Mouse (Mus musculus) heart, adult 9 months (tissue): ENCODE results near the gene Sgk1.

Experiments
- DNase-seq, 2 experiments: peaks; one replicate each; pipeline ENCODE4 v3.0.0; 2022; ENCODE audit warnings: low spot score in 2 of 2

The Sgk1 gene

GRCm38 (mm10) chr10:21916301-21917071, 34.5 kb downstream of the Sgk1 start:
- no peak for DNase-seq

DNA sequence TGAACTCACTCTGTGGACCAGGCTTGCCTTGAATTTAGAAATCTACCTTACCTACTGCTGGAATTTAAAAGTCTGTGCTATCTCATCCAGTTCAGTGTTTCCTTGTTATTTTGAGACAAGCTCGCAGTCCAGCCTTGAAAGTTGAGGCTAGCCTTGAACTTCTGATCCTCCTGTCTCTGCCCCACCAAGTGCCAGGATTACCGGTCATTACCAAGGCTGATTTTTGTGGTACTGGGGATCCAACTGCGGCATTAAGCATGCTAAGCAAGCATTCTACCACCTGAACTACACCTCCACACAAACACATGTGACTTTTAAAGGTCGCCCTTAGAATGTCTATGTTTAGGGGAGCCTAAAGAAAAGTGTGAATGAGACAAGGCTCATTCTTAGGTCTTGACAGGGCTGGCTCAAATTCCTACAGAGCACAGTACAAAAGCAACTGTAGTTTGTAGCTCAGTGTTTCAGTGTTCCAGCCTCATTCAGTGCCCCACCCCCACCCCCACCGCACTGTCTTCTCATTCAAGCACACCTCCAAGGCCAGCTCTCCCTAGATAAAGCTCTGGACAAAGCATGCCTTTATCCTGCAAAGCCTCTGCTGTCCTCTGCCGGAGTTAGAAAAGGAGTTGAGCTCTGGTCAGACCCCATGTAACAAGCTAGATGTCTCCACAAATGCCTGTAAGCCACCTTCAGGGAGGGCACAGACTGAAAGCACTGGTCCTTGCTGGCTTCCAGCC, 36.2 kb downstream of the Sgk1 start:
- no peak for DNase-seq

GRCm38 (mm10) chr10:21918750-21919145, 36.8 kb downstream of the Sgk1 start:
- DNase-seq: peak; percentile 32 to 77

- DNase-seq: no peak
Observed at GRCm38 (mm10) chr10:21920611-21921010, 38.6 kb downstream of the Sgk1 start.

DNA sequence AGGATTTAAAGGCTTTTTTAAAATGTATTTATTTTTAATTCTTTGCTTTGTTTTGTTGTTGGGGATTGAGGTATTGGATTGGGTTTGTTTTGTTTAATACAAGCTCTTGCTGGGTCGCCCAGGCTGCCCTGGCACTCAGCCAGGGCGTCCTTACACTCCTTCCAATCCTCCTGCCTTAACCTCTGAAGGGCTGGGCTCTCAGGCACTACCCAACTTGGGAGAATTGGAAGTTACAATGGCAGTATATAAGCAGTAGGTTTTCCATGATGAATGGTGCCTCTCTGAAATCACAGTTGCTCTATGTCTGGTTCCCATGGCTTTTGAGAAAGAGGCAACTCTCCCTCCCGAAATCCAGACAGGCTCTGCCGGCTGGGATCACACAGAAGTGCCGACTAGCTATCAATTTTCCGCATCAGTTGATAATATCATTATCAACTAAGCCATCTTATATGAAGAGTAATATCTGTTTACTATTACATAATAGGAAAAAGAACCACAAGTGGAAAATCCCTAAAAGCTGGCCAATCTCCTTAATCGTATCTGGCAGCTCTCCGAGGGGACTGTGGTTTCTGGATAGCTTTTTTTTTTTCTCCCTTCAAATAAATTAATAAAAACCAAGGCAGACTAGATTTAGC, 40.8 kb downstream of the Sgk1 start:
- no peak for DNase-seq

DNA sequence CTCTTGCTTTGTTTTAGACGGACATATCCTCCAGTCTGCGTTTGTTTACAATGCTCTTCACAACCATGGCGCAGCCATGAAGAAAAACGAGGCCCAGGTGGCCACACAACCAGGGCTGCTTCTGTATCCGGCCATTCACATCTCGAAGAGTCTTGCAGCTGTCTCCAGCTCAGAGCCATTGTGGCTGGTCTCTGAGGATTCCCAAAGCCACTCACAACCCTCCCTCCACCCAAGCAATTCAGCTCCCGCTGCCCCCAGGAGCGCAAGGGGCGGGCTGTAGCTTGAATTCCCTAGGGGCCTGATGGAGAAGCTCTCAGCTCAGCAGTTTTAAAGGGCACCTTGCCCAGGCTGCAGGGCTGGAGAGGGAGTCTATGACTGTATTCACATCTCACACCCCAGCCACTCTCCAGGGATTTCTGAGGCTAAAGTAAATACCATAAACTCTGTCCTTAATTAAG, 41.5 kb downstream of the Sgk1 start:
- DNase-seq: peak; percentile 77 to 79

DNA sequence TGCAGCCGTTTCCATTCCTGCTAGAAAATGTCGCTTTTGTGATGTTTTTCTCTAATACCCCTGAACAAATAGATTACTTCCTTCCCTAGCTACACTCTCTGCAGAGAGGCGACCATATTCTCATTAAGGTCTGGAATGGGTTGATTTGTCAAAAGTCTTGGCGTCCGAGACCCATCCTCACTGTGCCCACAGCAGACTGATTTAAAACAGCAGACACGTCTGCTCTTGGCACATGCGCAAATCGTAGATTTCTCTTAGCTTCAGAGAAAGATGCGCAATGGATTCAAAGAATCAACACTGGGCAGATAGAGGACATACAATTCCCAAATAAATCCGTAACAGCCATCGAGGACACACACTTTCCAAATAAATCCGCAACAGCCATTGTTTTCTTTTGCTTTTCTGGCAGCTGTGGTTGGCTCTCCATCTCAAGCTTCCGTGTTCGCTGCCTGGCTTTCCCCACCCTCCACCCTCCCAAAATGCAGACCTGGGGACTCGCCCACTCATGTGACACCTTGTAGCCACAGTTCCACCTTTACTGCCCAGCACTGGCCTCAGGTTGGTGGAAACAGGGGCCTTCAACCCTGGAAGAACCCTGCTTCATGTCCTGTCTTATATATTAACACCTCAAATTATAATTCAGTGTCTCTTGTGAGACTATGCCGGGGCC, 42.2 kb downstream of the Sgk1 start:
- no peak for DNase-seq

GRCm38 (mm10) chr10:21926941-21927340, 45.0 kb downstream of the Sgk1 start:
- no peak for DNase-seq

GRCm38 (mm10) chr10:21930781-21931380, 48.9 kb downstream of the Sgk1 start:
- DNase-seq: no peak

DNA sequence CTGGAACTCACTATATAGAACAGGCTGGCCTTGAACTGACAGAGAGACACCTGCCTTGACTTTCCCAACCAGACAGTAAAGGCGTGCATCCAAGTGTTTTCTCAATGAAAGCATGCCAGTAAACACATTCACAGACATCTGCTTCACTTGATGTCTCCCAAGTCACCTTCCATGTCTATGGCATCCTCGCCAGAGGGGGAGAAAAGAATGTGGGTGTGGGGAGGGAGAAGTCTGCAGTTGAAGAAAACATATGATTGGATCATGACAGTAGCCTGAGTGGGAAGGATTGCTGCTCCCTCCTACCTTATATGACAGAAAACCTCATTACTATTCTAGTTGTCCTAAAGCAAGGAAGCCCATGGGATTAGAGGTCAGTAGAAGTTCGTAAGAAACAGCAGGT, 50.8 kb downstream of the Sgk1 start:
- no peak for DNase-seq

- no peak for DNase-seq
Observed at GRCm38 (mm10) chr10:21934826-21935225, 52.8 kb downstream of the Sgk1 start.

- no peak for DNase-seq
Observed at GRCm38 (mm10) chr10:21936513-21937221, 54.7 kb downstream of the Sgk1 start.

GRCm38 (mm10) chr10:21937222-21937605, 55.2 kb downstream of the Sgk1 start:
- no peak for DNase-seq

- DNase-seq: no peak
Observed at GRCm38 (mm10) chr10:21938166-21938565, 56.2 kb downstream of the Sgk1 start.

DNA sequence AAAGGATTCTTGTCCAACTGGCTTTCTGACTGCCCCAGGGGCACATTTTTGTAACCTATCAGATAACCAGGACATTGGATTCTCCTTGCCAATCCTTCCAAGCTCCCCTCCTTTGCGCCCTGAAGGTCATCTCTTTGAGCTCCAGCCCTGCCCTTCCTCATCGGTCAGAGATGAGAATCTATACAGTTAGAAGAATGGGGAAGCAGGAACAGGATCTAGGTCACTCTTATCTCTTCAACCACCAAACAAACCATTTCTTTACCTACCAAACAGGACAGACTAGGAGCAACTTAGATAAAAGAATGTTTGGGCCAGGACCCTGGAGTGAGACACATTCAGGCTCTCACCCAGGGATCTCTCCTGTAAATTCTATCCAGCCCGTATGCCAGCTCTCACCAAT, 59.3 kb downstream of the Sgk1 start:
- DNase-seq: no peak

GRCm38 (mm10) chr10:21943145-21943700, 61.2 kb downstream of the Sgk1 start:
- DNase-seq: no peak

DNA sequence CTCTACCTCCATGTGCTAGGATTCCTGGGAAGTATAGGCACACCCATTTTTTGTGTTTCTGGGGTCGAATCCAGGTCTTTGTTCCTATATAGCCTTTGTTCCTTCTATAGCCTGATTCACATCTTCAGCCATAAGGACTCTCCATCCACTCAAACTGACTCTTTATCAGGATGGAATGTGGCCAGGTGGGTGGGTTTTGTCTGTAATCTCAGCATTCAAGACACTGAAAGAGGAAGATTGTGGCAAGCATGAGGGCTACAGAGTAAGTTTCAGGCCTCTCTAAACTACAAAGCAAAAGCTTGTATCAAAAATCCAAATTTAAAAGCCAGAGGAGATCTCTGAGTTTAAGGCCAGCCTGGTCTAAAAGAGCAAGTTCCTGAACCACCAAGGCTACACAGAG, 63.2 kb downstream of the Sgk1 start:
- no peak for DNase-seq

DNA sequence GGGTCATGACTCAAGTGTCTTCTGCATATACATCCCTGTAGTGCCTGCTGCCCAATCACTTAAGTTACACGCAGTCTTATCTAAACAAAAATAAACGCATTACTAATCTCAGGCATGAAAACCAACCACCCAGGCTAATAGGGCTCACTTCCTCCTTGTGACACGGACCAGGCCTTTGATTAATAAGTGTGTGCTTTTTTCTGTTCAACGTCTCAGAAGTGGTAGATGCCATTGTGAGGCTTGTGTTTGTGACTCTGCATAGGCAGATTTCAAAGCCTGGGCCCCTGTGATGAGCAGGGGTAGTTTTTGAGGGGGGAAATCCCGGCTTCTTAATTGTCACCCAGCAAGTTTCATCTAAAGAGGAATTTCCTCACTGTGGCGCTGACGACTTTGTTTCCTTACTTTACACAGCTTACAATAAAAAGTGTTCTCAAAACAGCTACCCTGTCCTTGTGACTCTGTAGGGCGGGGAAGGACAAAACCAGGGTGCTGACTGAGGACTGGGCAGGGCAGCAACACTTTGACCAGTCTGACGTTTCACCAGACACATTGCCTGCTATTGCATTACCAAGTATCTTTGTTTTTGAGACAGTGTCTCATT, 64.9 kb downstream of the Sgk1 start:
- DNase-seq: no peak

DNA sequence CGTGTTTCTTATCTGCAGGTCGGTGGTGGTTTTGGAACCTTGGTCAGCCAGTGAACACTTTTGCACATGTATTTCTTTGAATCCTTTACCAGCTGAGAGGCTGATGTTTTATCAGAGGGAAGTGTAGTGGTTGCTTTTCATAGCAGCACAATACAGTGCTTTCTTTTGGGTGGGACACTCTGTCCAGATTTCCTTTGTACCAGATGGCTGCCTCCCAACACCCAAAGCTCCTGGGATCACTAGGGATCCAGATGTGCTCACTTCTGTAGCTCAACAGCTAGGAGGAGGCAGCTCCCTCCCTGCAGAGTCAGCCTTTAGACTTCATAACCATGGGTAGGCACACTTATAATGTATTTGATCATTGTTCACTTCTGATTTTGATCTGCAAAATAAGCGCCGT, 70.5 kb downstream of the Sgk1 start:
- DNase-seq: peak; percentile 80 to 91

DNA sequence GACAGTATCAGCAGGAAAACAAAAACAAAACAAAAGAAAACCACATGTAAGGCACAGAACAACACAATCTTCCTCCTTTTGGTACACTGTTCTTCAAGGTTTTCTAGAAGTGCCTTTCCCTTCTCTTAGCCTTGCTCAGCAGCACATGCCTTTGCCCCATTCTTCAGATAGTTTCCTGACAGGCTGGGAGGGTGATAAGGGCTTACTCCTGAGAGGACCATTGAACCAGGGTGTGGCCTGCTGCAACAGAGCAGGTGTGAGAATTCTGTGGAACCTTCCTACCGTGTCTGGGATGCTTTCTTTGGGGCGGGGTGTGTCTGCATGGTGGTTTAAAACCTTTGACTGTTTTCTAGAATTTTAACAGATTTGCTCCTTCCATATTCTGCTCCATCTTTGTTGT, 79.1 kb downstream of the Sgk1 start:
- DNase-seq: no peak
